Mouse (Mus musculus) liver, embryonic 16.5 days (tissue): ENCODE measurements at regions not wholly inside any gene's neighbourhood (a gene's known extent, or its start where the extent isn't known, plus 50 kb on each side); places are given as distances from the start of the nearest gene placed in this dataset.

Source experiments
- ATAC-seq: fragments of 200-750 bp; cut with Nextera tagmentation; 2 replicates; pipeline ENCODE4 v1.8.0; 2017; ENCODE audit warnings: low read depth, mild to moderate bottlenecking, moderate number of reproducible peaks, moderate library complexity
- H3K27ac ChIP-seq: fragments of 300-500 bp; sonication (generic); 2 replicates; pipeline ENCODE4 v1.5.1; 2014; ENCODE audit warnings: mild to moderate bottlenecking, low read length
- H3K27me3 ChIP-seq: fragments of 300-500 bp; sonication (generic); 2 replicates; pipeline ENCODE4 v1.6.1; 2014; ENCODE audit warnings: low read depth, low read length, mixed read lengths; ENCODE audit not compliant: control insufficient read depth, insufficient read depth
- H3K36me3 ChIP-seq: fragments of 300-500 bp; sonication (generic); 2 replicates; pipeline ENCODE4 v1.6.1; 2014; ENCODE audit warnings: mild to moderate bottlenecking; ENCODE audit not compliant: control insufficient read depth, insufficient read depth
- H3K4me1 ChIP-seq: fragments of 300-500 bp; sonication (generic); 2 replicates; pipeline ENCODE4 v1.6.1; 2014; ENCODE audit warnings: low read depth, low read length, mixed read lengths; ENCODE audit not compliant: control insufficient read depth
- H3K4me2 ChIP-seq: fragments of 300-500 bp; sonication (generic); 2 replicates; pipeline ENCODE4 v1.6.1; 2014; ENCODE audit warnings: low read depth, low read length, mixed read lengths
- H3K4me3 ChIP-seq: fragments of 300-500 bp; sonication (generic); 2 replicates; pipeline ENCODE4 v1.5.1; 2014; ENCODE audit warnings: low read depth, mild to moderate bottlenecking, low read length
- H3K9ac ChIP-seq: fragments of 300-500 bp; sonication (generic); 2 replicates; pipeline ENCODE4 v1.6.1; 2014; ENCODE audit warnings: low read depth, low read length
- H3K9me3 ChIP-seq: fragments of 300-500 bp; sonication (generic); replicated peaks from 2 replicates; pipeline ENCODE4 v1.6.1; 2016; ENCODE audit warnings: low read length; ENCODE audit not compliant: control insufficient read depth
- WGBS: fragments of 180-500 bp; shearing (Covaris S2); extraction: QIAGEN DNeasy Blood & Tissue Kit; methylation state at CpG from one replicate; pipeline ENCODE4 v1.1.7; 2014; ENCODE audit not compliant: insufficient replicate concordance; 5-methylcytosine and 5-hydroxymethylcytosine counted together

- H3K4me2 ChIP-seq = no peak overlapping the region
- no peak for ATAC-seq
- 36% methylated on average over 2 of the region's 2 CpGs for WGBS
- H3K27me3 ChIP-seq = no peaks in the 10 kb centered on the region
- no peaks in the 10 kb centered on the region for H3K4me1 ChIP-seq
- no peaks in the 10 kb centered on the region for H3K9me3 ChIP-seq
- no peaks in the 10 kb centered on the region for H3K36me3 ChIP-seq
- H3K27ac ChIP-seq = no peak overlapping the region
- H3K4me3 ChIP-seq = no peak overlapping the region
- H3K9ac ChIP-seq = no peak overlapping the region
Measured at GRCm38 (mm10) chr5:106295993-106296392, 162.0 kb downstream of the Barhl2 start.

- Histone ChIP-seq H3K9me3 (no peaks in the 10 kb centered on the region), H3K27me3 (no peaks in the 10 kb centered on the region), H3K4me3 (no peak overlapping the region), H3K4me2 (no peak overlapping the region), H3K9ac (no peak overlapping the region), H3K36me3 (no peaks in the 10 kb centered on the region), H3K4me1 (no peaks in the 10 kb centered on the region), H3K27ac (no peak overlapping the region)
- 30% methylated on average over 3 of the region's 3 CpGs for WGBS
- ATAC-seq = no peak
Measured at GRCm38 (mm10) chr5:106295538-106295937, 162.4 kb downstream of the Barhl2 start.

- no peaks in the 10 kb centered on the region for H3K36me3 ChIP-seq
- no peak for ATAC-seq
- no peaks in the 10 kb centered on the region for H3K9me3 ChIP-seq
- H3K4me1 ChIP-seq = no peaks in the 10 kb centered on the region
- H3K27me3 ChIP-seq = no peaks in the 10 kb centered on the region
- no peak overlapping the region for H3K4me3 ChIP-seq
- 53% methylated on average over 16 of the region's 16 CpGs for WGBS
- H3K4me2 ChIP-seq = no peak overlapping the region
- no peak overlapping the region for H3K9ac ChIP-seq
- H3K27ac ChIP-seq = no peak overlapping the region
Measured at GRCm38 (mm10) chr5:106292387-106293229, 165.4 kb downstream of the Barhl2 start.

- Histone ChIP-seq H3K27ac (no peak overlapping the region), H3K9ac (no peak overlapping the region), H3K9me3 (no peaks in the 10 kb centered on the region), H3K4me2 (no peak overlapping the region), H3K4me3 (no peak overlapping the region), H3K4me1 (no peaks in the 10 kb centered on the region), H3K36me3 (no peaks in the 10 kb centered on the region), H3K27me3 (no peaks in the 10 kb centered on the region)
- no peak for ATAC-seq
- WGBS = 32% methylated on average over 4 of the region's 4 CpGs
Measured at GRCm38 (mm10) chr5:106285152-106285551, 172.8 kb downstream of the Barhl2 start.

GRCm38 (mm10) chr5:106284731-106285130 lies 173.2 kb downstream of the Barhl2 start:
- Histone ChIP-seq H3K4me3 (no peak overlapping the region), H3K27ac (no peak overlapping the region), H3K9me3 (no peaks in the 10 kb centered on the region), H3K27me3 (no peaks in the 10 kb centered on the region), H3K4me2 (no peak overlapping the region), H3K9ac (no peak overlapping the region), H3K36me3 (no peaks in the 10 kb centered on the region), H3K4me1 (no peaks in the 10 kb centered on the region)
- no peak for ATAC-seq
- 25% methylated on average over 9 of the region's 9 CpGs for WGBS

- H3K27me3 ChIP-seq = no peaks in the 10 kb centered on the region
- 67% methylated on average over 9 of the region's 9 CpGs for WGBS
- no peak overlapping the region for H3K9ac ChIP-seq
- H3K36me3 ChIP-seq = no peaks in the 10 kb centered on the region
- no peak overlapping the region for H3K4me3 ChIP-seq
- no peak overlapping the region for H3K27ac ChIP-seq
- no peaks in the 10 kb centered on the region for H3K4me1 ChIP-seq
- no peaks in the 10 kb centered on the region for H3K9me3 ChIP-seq
- no peak overlapping the region for H3K4me2 ChIP-seq
- ATAC-seq = no peak
Measured at GRCm38 (mm10) chr5:106282646-106283045, 175.3 kb downstream of the Barhl2 start.

GRCm38 (mm10) chr5:106277786-106278185 lies 180.2 kb downstream of the Barhl2 start:
- no peak overlapping the region for H3K27ac ChIP-seq
- 72% methylated on average over 8 of the region's 8 CpGs for WGBS
- no peak overlapping the region for H3K4me3 ChIP-seq
- H3K4me2 ChIP-seq = no peak overlapping the region
- no peak for ATAC-seq
- no peaks in the 10 kb centered on the region for H3K9me3 ChIP-seq
- H3K27me3 ChIP-seq = no peaks in the 10 kb centered on the region
- H3K9ac ChIP-seq = no peak overlapping the region
- no peaks in the 10 kb centered on the region for H3K4me1 ChIP-seq
- no peaks in the 10 kb centered on the region for H3K36me3 ChIP-seq

GRCm38 (mm10) chr5:106277231-106277630 lies 180.7 kb downstream of the Barhl2 start:
- H3K4me3 ChIP-seq = no peak overlapping the region
- no peak overlapping the region for H3K27ac ChIP-seq
- no peak for ATAC-seq
- H3K9me3 ChIP-seq = no peaks in the 10 kb centered on the region
- 62% methylated on average over 9 of the region's 9 CpGs for WGBS
- H3K27me3 ChIP-seq = no peaks in the 10 kb centered on the region
- no peaks in the 10 kb centered on the region for H3K36me3 ChIP-seq
- no peaks in the 10 kb centered on the region for H3K4me1 ChIP-seq
- no peak overlapping the region for H3K9ac ChIP-seq
- H3K4me2 ChIP-seq = no peak overlapping the region

- H3K27ac ChIP-seq = no peak overlapping the region
- H3K4me2 ChIP-seq = no peak overlapping the region
- no peaks in the 10 kb centered on the region for H3K27me3 ChIP-seq
- no peaks in the 10 kb centered on the region for H3K9me3 ChIP-seq
- no peak overlapping the region for H3K4me3 ChIP-seq
- no peak for ATAC-seq
- H3K36me3 ChIP-seq = no peaks in the 10 kb centered on the region
- no peaks in the 10 kb centered on the region for H3K4me1 ChIP-seq
- WGBS = 38% methylated on average over 2 of the region's 2 CpGs
- no peak overlapping the region for H3K9ac ChIP-seq
Measured at GRCm38 (mm10) chr5:106276186-106276585, 181.8 kb downstream of the Barhl2 start.
